Mouse (Mus musculus) skeletal muscle tissue, adult 2 months (tissue): Measurements from ENCODE around the gene Hsph1.
A peak's percentile ranks its signal among the peaks of the same experiment; 100 is the strongest.

Experiments
- DNase-seq: peaks from one replicate; pipeline ENCODE4 v3.0.0-alpha.2; 2012; ENCODE audit warnings: low read depth, low spot score

Hsph1 gene

DNA sequence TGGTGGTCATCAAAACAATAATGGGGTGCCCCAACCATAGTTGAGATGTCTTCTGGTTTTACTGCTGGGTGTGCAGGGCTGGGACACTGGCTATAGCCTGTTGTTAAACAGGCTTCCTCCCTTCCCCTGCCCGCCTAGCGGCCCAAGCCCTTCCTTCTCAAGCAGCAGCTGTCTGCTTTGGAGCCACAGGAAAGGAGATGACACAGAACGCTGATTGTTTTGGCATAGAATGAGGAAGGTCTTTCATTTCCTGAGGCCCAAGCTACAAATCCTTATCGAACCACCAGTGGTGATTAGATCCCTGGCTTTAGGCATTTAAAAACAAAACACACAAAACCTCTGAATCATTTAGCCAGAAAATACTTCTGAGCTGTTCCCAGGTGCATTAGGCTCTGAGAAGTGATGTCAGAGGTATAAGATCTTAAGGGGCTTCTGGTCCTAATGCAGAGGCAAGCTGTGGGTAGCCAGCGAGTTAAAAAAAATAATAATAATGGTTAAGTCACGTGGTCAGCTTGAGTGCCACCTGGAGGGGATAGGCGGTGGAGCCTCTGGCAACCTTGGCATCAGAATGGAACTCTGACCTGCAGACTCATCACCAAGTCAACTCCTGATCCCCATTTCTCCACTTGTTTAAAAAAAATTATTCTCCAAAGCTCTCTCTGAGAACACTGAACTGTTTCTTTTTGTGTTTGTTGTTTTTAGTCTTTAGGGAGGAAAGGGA is 47.2 kb downstream of the Hsph1 start:
- DNase-seq: no peak

GRCm38 (mm10) chr5:149587327-149587895 is 48.8 kb downstream of the Hsph1 start:
- no peak for DNase-seq

- no peak for DNase-seq
These were observed 50.3 kb downstream of the Hsph1 start for GRCm38 (mm10) chr5:149585910-149586309.

GRCm38 (mm10) chr5:149585231-149585630 is 50.9 kb downstream of the Hsph1 start:
- no peak for DNase-seq

GRCm38 (mm10) chr5:149584154-149584655 is 52.0 kb downstream of the Hsph1 start:
- DNase-seq: no peak

DNA sequence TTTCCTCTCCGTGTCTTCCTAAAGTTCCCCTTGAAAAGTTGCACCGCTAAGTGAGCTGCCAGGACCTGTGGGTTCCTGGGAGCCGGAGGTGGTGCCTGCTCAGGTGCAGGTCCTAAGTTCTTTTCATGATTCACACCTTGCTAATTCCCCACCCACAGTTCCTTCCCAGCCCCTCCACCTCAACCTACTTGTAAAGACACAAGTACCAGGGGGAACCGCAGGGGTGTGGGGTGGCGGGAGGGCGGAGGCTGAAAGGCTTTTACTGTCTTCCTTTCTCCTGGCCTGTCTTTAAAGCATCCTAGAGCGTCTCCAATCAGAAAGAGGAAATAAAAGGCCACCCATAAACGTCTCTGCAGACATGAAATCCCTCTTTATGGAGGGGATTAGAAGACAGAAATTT is 52.7 kb downstream of the Hsph1 start:
- DNase-seq: no peak

DNA sequence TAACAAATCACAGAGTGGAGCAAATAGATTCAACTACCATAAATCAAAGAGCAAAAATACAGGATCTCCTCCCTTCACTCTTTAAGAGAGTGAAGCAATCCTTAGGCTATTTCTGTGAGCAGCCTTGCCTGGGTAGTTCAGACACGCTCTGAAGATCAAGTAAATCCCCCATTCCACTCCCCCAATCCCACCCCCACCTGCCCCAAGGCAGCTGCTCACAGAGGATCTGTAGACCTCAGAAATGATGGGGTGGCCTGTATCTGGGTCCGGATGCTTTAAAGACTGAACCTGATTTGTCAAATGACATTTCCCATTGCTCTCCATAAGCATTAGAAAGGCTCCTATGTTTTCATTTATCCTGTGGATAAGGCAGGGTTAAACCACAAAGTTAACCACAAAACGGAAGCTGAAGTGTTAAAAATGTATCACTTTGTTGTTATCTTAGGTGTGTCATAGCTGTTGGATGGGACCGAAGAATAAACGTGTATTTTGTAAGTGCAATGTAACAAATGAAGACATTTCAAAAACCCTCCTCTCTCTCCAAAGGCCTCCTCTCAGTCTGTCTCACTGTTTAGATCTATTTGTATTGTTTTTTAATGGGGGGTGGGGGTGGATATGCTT is 53.4 kb downstream of the Hsph1 start:
- no peak for DNase-seq

GRCm38 (mm10) chr5:149577449-149577848 is 58.7 kb downstream of the Hsph1 start:
- no peak for DNase-seq

DNA sequence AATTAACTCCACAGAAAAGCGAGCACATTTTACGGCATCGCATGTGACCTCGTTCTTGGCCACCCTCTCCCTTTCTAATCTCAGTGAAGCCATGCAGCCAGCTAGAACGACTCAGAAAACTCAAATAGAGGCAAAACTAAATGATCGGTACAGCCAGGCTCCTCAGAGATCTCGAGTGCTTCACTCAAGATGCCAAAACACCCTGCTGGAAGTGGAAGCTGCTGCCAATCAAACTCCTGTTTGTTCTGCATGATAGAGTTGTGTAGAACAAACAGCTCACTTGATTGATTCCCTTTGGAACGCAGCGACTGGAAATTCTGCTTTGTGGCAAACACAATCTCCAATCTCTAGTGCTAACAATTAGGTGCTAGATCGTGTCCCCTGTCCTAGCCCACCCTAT is 59.2 kb downstream of the Hsph1 start:
- DNase-seq: no peak

- peak; percentile 55 for DNase-seq
These were observed 67.2 kb downstream of the Hsph1 start for GRCm38 (mm10) chr5:149568993-149569392.

DNA sequence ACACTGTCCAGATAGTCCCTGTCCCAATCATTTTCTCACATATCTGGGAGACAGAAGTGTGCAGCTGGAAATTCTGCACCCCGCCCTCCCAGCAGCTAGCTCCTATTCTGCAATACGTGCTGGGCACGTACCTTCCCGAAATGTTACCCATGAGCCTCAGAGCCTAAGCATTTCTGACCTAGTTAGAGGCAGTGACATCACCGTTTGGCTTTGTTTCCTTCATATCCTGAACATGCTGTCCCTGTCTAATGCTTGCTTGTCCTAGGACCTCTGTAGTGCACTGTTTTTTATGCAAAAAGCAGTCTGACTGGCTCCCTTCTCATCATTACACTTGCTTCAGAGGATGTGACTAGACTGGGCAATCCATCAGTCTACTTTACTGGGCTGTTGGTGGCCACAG is 69.2 kb downstream of the Hsph1 start:
- peak; percentile 89 for DNase-seq

DNA sequence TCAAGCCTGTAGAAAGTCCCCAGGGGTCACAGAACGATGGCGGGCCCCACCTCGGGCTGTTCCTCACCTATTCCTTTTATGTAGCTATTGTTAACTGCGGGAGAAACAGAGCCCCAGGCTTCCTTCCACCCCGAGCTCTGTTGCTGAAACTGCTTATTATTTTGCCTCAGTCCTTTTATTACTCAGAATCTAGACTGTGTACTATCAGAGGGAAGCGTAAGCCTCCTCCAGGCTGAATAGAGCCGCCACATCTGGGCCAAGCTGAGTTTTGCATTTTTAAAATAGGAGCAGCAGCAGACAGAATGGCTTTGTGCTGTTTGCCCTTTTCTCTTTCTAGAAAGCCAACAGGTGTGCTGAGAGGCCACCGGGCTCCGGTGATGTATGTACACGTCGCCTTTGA is 70.2 kb downstream of the Hsph1 start:
- DNase-seq: no peak
